Mouse (Mus musculus): ENCODE measurements around the gene Ccdc12.

The Ccdc12 gene

GRCm38 (mm10) chr9:110645219-110645618 is 11.1 kb upstream of the Ccdc12 start:
- DNase-seq (ENCODE audit: low read depth, low spot score) = peak; percentile 90

GRCm38 (mm10) chr9:110649775-110650174 is 6.5 kb upstream of the Ccdc12 start:
- DNase-seq (ENCODE audit: low read depth, low spot score) = no peak

- DNase-seq (ENCODE audit: low read depth, low spot score) = peak; percentile 57
These were observed 4.2 kb upstream of the Ccdc12 start for GRCm38 (mm10) chr9:110651931-110652722.

- DNase-seq (ENCODE audit: low read depth, low spot score) = peak; percentile 45
These were observed 3.2 kb upstream of the Ccdc12 start for GRCm38 (mm10) chr9:110652963-110653654.

GRCm38 (mm10) chr9:110653655-110654461 is 2.4 kb upstream of the Ccdc12 start, which contains the start of gene Nbeal2:
Nbeal2 (minus strand) TSS chr9:110654161.
- DNase-seq (ENCODE audit: low read depth, low spot score) = peak; percentile 94

GRCm38 (mm10) chr9:110654726-110655650 is 1.3 kb upstream of the Ccdc12 start:
- no peak for DNase-seq (ENCODE audit: low read depth, low spot score)

- no peak for DNase-seq (ENCODE audit: low read depth, low spot score)
These were observed 674 bp upstream of the Ccdc12 start for GRCm38 (mm10) chr9:110655651-110656007.

- peak; percentile 75 for DNase-seq (ENCODE audit: low read depth, low spot score)
These were observed 1.3 kb downstream of the Ccdc12 start for GRCm38 (mm10) chr9:110657474-110658078.

- no peak for DNase-seq (ENCODE audit: low read depth, low spot score)
These were observed 3.2 kb downstream of the Ccdc12 start for GRCm38 (mm10) chr9:110659521-110659920.

GRCm38 (mm10) chr9:110660208-110660607 is 3.9 kb downstream of the Ccdc12 start:
- DNase-seq (ENCODE audit: low read depth, low spot score) = no peak

GRCm38 (mm10) chr9:110660856-110661612 is 4.7 kb downstream of the Ccdc12 start:
- DNase-seq (ENCODE audit: low read depth, low spot score) = no peak

- DNase-seq (ENCODE audit: low read depth, low spot score) = no peak
These were observed 6.5 kb downstream of the Ccdc12 start for GRCm38 (mm10) chr9:110662844-110663243.

GRCm38 (mm10) chr9:110665912-110666311 is 9.6 kb downstream of the Ccdc12 start:
- no peak for DNase-seq (ENCODE audit: low read depth, low spot score)

- no peak for DNase-seq (ENCODE audit: low read depth, low spot score)
These were observed 10.1 kb downstream of the Ccdc12 start for GRCm38 (mm10) chr9:110666374-110666773.

- DNase-seq (ENCODE audit: low read depth, low spot score) = no peak
These were observed 11.0 kb downstream of the Ccdc12 start for GRCm38 (mm10) chr9:110667219-110667836.

GRCm38 (mm10) chr9:110668601-110669293 is 12.4 kb downstream of the Ccdc12 start:
- DNase-seq (ENCODE audit: low read depth, low spot score) = no peak

GRCm38 (mm10) chr9:110669785-110670184 is 13.5 kb downstream of the Ccdc12 start:
- DNase-seq (ENCODE audit: low read depth, low spot score) = no peak

GRCm38 (mm10) chr9:110672462-110673106 is 16.3 kb downstream of the Ccdc12 start:
- peak; percentile 27 for DNase-seq (ENCODE audit: low read depth, low spot score)

All from CD4-positive helper T cell, adult 2 months (primary cell).